Mouse (Mus musculus) retina, embryonic 14.5 days (tissue): ENCODE data around the gene Hey2.

ENCODE experiments used
- DNase-seq: peaks from one replicate; pipeline ENCODE4 v3.0.0-alpha.2; 2015; ENCODE audit warnings: low spot score

Gene Hey2

GRCm38 (mm10) chr10:30791016-30791415, 51.6 kb downstream of the Hey2 start:
- DNase-seq: no peak

GRCm38 (mm10) chr10:30789521-30789920, 53.1 kb downstream of the Hey2 start:
- no peak for DNase-seq

GRCm38 (mm10) chr10:30788340-30788721, 54.3 kb downstream of the Hey2 start:
- no peak for DNase-seq

- DNase-seq: no peak
Observed at GRCm38 (mm10) chr10:30787684-30788339, 54.8 kb downstream of the Hey2 start.

GRCm38 (mm10) chr10:30786103-30786754, 56.4 kb downstream of the Hey2 start:
- no peak for DNase-seq
